Mouse (Mus musculus): Measurements from ENCODE around the gene Prox1.

DNA sequence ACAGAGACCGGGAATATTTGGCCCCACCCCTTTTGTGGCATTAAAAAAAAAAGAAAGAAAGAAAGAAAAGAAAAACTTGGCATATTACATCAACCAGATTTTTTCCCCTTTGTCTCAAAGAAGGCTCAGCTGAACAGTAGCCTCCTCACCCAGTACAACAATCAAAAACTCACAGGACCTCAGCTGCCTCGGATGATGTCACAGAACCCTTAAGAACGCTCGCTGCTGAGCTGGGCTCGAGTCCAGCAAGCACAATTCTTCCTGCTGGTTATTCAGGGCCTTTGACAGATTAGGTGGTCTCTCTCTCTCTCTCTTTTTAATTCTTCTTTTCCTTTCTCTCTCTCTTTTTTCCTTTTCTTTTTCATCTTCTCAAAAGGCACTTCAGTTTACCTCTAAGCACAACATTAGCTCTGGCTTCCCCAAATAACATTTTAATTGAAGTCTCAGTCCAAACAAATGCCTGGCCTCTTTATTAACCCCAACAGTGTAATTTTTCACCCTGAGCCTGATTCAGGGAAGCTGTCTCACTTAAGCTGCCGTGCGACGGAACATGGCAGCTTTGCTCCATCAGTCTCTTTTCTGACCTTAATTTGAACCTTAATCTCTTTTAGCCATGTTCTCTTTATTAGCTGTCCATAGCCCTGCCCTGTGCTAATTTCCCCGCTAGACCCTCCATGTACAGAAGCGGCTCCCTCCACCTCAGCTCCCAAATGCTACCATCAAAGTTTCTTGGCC, 19.9 kb upstream of the Prox1 start:
- TF ChIP-seq CTCF (IDR thresholded peaks at IDR 0.05; ENCODE audit: borderline replicate concordance, control insufficient read depth, extremely low read depth, insufficient read depth, low read length, poor library complexity) (no peak), POLR2A (IDR thresholded peaks at IDR 0.05; ENCODE audit: control insufficient read depth, extremely low read depth, insufficient read depth, low read length, poor library complexity) (no peak)
